Mouse (Mus musculus): ENCODE data around the gene Prmt1.

Gene Prmt1

DNA sequence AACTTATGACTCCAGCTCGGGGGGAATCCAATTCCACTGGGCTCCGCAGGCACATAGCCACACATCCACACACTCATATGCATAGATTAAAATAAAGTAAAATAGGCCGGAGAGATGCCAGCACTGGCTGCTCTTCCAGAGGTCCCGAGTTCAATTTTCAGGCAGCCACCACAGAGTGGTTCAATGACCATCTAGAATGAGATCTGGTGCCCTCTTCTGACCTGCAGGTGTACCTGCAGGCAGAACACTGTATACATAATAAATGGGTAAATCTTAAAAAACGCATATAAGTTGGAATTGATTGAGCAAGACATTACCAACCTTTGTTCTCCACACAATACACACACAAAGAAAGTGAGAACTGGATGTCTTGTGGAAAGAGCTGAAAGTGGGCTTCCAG is 30.7 kb downstream of the Prmt1 start:
- ATAC-seq (ENCODE audit: insufficient number of reproducible peaks, low FRiP score, low TSS enrichment), result no peak

DNA sequence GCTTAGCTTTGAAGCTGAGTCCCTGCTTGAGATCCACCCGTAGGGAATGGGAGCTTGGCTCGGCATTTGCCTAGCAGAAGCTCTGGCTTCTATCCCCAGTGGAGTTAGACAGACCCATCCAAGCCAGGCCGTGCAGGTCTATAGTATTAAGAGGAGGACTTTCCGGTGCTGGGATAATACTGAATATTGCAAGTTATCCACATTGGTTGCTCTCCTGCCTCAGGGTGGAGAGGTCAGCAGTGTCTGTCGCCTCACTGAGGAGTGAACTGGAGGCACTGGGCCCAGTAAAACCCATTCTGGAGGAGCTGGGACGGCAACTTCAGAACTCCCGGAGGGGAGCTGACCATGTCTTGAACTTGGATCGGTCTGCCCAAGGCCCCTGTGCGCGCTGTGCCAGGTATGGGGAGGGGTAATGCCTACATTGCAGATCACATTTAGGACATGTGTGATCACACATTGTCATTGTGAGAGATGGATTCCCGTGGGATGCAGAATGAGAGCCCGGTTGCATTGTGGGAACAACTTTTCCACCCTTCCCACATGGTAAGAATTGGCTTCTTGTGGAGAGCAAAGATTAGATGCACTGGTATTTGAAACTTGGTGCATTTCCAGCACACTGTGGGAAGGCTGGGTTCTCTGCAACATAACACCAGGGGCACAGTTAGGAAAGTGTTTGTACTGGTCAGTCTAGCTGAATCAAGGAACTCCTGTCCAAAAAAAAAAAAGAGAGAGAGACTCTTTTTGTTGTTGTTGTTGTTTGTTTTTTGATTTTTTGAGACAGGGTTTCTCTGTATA is 32.1 kb downstream of the Prmt1 start:
- no peak for ATAC-seq (ENCODE audit: insufficient number of reproducible peaks, low FRiP score, low TSS enrichment)

DNA sequence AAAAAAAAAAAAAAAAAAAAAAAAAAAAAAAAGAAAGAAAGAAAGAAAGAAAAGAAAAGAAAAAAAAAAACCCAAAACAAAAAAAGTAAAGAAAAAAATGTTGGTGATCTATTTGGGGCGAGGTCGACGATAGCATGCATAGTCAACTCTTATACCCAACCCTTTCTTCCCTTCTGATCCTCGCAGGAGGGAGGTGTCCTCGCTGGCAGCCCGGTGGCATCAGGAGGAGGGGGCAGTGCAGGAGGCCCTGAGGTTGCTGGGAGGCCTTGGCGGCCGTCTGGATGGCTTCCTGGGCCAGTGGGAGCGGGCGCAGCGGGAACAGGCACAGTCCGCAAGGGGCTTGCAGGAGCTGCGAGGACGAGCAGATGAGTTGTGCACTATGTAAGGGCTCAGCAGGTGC is 32.8 kb downstream of the Prmt1 start:
- no peak for ATAC-seq (ENCODE audit: insufficient number of reproducible peaks, low FRiP score, low TSS enrichment)

DNA sequence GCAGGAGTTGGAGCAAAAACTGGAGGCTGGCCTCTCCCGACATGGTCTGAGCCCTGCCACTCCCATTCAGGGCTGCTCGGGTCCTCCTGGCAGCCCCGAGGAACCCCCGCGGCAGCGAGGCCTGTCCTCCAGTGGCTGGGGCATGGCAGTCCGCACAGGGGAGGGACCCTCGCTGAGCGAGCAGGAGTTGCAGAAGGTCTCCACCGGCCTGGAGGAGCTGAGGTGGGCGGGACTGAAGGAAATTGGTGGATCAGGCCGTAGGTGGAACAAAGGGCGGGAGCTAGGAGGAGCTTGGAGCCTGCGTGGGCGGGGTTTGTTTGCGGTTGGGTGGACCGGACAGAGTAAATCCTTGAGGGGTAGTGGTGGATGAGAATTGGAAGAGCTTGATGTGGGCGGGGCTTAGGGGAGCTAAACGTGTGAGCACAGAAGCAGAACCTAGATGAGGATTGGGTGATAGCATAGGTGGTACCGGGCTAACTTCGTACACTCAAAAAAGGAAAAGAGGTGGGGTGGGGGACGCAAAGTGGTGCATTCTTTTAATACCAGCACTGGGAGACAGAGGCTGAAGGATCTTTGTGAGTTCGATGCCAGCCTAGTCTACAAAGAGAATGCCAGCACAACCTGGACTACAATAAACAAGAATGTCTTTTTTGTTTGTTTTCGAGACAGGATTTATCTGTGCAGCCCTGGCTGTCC is 33.6 kb downstream of the Prmt1 start:
- ATAC-seq (ENCODE audit: insufficient number of reproducible peaks, low FRiP score, low TSS enrichment), result peak; percentile 77; the same call in 1 of the 2 replicates

DNA sequence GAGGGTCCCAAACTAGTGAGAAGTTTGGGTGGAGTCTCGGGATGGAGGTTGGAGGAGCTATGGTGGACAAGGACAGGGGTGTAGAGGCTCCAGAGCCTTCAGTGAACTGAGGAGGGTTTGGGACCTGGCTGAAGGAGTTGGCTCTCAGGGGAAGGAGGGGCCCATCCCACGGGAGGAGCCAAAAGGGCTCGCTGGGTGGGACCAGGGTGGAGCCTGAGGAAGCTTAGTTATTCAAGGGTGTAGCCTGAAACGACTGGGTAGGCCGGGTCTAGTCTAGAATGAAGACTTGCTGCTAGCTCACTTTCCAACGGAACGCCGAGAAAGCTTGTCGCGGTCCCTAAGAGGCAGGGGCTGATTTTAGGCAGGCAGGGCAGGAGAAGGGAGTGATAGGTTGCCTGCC is 34.4 kb downstream of the Prmt1 start:
- ATAC-seq (ENCODE audit: insufficient number of reproducible peaks, low FRiP score, low TSS enrichment), result peak; percentile 27; the same call in 1 of the 2 replicates

DNA sequence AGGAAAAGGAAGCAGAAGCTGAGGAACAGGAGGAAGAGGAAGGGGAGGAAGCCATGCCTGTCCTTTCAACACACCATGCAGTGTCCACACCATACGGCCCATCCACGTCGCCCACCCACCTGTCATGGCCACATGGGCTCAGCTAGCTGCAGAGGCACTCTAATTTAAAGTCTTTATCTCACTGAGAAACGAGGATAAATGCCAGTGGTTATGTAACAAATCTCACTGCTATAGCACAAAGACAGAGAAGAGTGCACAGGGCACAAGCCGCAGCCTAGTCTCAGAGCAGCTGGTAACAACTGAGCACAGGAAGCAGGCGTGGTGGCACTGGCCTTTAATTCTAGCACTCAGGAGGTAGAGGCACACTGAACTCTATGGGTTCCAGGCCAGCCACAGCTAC is 36.4 kb downstream of the Prmt1 start:
- no peak for ATAC-seq (ENCODE audit: insufficient number of reproducible peaks, low FRiP score, low TSS enrichment)

- no peak for ATAC-seq (ENCODE audit: insufficient number of reproducible peaks, low FRiP score, low TSS enrichment)
These were observed 43.5 kb downstream of the Prmt1 start, which contains the start of gene Tsks for GRCm38 (mm10) chr7:44942904-44943303. Gene Tsks (plus strand): TSS chr7:44943204.

DNA sequence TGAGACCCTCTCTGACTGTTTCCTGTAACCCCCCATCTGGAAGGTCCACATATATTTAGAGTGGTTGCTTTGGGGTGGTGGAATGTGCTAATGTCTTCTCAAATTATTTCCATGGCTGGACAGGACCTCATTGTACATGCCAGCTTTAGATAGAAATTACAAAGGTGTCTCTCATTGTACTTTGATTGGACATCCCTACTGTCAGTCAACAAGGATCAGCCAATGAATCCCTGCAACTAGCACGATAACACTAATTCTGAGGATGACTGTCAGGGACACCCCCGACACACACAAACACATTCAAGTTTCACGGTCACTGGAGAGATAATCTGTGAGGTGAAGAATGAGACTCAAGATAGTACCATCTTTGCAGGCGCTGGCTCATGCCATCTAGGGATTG is 47.7 kb downstream of the Prmt1 start:
- ATAC-seq (ENCODE audit: insufficient number of reproducible peaks, low FRiP score, low TSS enrichment), result no peak

GRCm38 (mm10) chr7:44929204-44930151 is 56.9 kb downstream of the Prmt1 start, which contains the start of gene Ap2a1:
Gene Ap2a1 (minus strand): TSS chr7:44929496.
- ATAC-seq (ENCODE audit: insufficient number of reproducible peaks, low FRiP score, low TSS enrichment), result peak; percentile 97

DNA sequence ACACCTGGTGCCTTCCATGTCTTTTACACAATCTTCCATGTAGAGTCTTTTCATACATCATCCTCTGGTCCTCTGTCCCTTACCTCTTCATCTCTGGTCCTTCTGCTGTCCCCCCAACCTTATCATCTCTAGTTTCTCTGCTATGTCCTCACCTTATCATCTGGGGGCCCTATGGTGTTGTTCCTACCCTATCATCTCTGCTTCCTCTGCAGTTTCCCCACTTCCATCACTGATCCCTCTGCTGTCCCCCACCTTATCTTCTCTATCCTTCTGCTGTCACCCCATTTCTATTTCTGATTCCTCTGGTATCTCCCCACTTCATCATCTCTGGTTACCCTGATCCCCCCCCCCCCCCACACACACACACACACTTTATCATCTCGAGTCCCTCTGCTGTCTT is 57.8 kb downstream of the Prmt1 start:
- ATAC-seq (ENCODE audit: insufficient number of reproducible peaks, low FRiP score, low TSS enrichment), result no peak

All from cerebellum, adult (tissue).